Mouse (Mus musculus) layer of hippocampus, postnatal 36 days (tissue): ENCODE results near the gene Gm28897. TPM values are rescaled to one million over a fixed set of nuclear protein-coding genes. Genes with fewer than 3 reads are reported as not detected.
"Not testable (repeated sequence)": the region's sequence is repeated elsewhere in the genome, so short reads cannot be mapped to it uniquely, and the experiment has no call there.

Source experiments
- DNase-seq, 2 experiments: peaks; one replicate each; pipeline ENCODE4 v3.0.0; 2022
- total RNA-seq, 2 experiments: library from RNA; stranded (reverse); gene quantifications; 2 replicates each; pipeline ENCODE4 v1.2.3; 2021

Gm28897 gene
- total RNA-seq: not detected

- not testable (repeated sequence) for DNase-seq
Measured at GRCm38 (mm10) chrY:80926695-80927094, at the start of gene Gm28897. Gene Gm28897, plus strand, starts transcription at chrY:80926995.
